ENCODE assay signal across 41 mouse cellular contexts in the genomic region with DNA sequence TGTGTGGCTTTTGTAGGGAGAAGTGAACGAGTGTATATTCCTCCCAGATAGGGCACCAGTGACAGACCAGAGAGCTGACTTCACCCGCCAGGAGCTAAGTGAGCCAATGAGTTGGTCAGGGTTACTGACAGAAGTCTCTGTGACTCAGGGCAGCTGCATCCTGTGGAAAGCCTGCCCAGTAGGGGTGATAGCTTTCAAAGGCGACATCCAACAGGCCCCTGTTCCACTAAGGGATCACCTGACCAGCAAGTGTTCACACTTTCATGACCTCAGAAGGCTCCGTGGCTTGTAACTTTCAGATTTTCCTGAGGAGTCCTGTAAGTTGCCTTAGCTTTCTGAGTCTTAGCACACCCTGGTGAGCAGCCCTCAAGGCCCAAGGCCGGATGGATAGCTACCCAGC. TPM values are rescaled to one million over a fixed set of nuclear protein-coding genes. Genes with fewer than 3 reads are reported as not detected.
"Had no signal": no experiment of that assay in that cellular context is flagged by ENCODE, and none has a peak within 500 bp of the region (broad histone marks: within the 10 kb centered on the region; RNA-seq: fewer than 3 reads in every experiment).

No protein-coding gene starts in this region.

- H3K9ac ChIP-seq: limb, embryonic 12.5 days; limb, embryonic 13.5 days; limb, embryonic 15.5 days; liver, embryonic 12.5 days; liver, embryonic 13.5 days; liver, embryonic 14.5 days; liver, embryonic 15.5 days; liver, postnatal 0 days; lung, embryonic 14.5 days; lung, embryonic 15.5 days; midbrain, embryonic 12.5 days; midbrain, embryonic 13.5 days; midbrain, embryonic 15.5 days; neural tube, embryonic 12.5 days had no signal

- DNase-seq: left cerebral cortex, postnatal 4 days; liver; liver, embryonic 13.5 days; liver, postnatal 0 days; lung, adult 18-20 months; lung, adult 2 months; lung, embryonic 14.5 days; lung, postnatal 10 days; lung, postnatal 14 days; lung, postnatal 36 days; lung, postnatal 4 days; midbrain, embryonic 14.5 days had no signal

- H3K9me3 ChIP-seq: limb, embryonic 10.5 days; limb, embryonic 12.5 days; limb, embryonic 13.5 days; liver, embryonic 13.5 days; liver, embryonic 15.5 days; lung, embryonic 15.5 days; midbrain, embryonic 10.5 days; midbrain, embryonic 12.5 days; midbrain, embryonic 13.5 days; neural tube, embryonic 12.5 days had no signal

- H3K4me1 ChIP-seq: limb, embryonic 10.5 days; limb, embryonic 12.5 days; limb, embryonic 13.5 days; liver, embryonic 12.5 days; liver, embryonic 13.5 days; liver, embryonic 15.5 days; midbrain, embryonic 12.5 days; midbrain, embryonic 13.5 days; neural tube, embryonic 12.5 days had no signal

- H3K27me3 ChIP-seq: limb, embryonic 12.5 days; limb, embryonic 13.5 days; limb, embryonic 15.5 days; liver, embryonic 12.5 days; liver, embryonic 13.5 days; liver, embryonic 15.5 days; lung, embryonic 15.5 days; midbrain, embryonic 12.5 days; midbrain, embryonic 13.5 days; midbrain, embryonic 15.5 days; neural tube, embryonic 12.5 days had no signal

- H3K4me2 ChIP-seq: limb, embryonic 12.5 days; limb, embryonic 13.5 days; limb, embryonic 15.5 days; liver, embryonic 11.5 days; liver, embryonic 12.5 days; liver, embryonic 13.5 days; liver, embryonic 15.5 days; lung, embryonic 14.5 days; lung, embryonic 15.5 days; midbrain, embryonic 11.5 days; midbrain, embryonic 12.5 days; midbrain, embryonic 13.5 days; midbrain, embryonic 15.5 days; neural tube, embryonic 12.5 days had no signal

- H3K27ac ChIP-seq: limb, embryonic 10.5 days; limb, embryonic 12.5 days; limb, embryonic 13.5 days; limb, embryonic 15.5 days; liver, embryonic 12.5 days; liver, embryonic 13.5 days; liver, embryonic 14.5 days; liver, embryonic 15.5 days; lung, embryonic 15.5 days; macrophage; midbrain, embryonic 10.5 days; midbrain, embryonic 12.5 days; midbrain, embryonic 13.5 days; midbrain, embryonic 15.5 days; neural tube, embryonic 12.5 days had no signal

- H3K36me3 ChIP-seq: limb, embryonic 10.5 days; limb, embryonic 12.5 days; limb, embryonic 13.5 days; limb, embryonic 15.5 days; lung, embryonic 15.5 days; midbrain, embryonic 10.5 days; midbrain, embryonic 12.5 days; midbrain, embryonic 13.5 days; midbrain, embryonic 15.5 days; neural tube, embryonic 12.5 days had no signal

- ATAC-seq: liver, embryonic 12.5 days; liver, postnatal 0 days; lung, postnatal 0 days; midbrain, embryonic 13.5 days; midbrain, embryonic 15.5 days; midbrain, embryonic 16.5 days had no signal

- H3K4me3 ChIP-seq: limb, embryonic 10.5 days; limb, embryonic 12.5 days; limb, embryonic 13.5 days; limb, embryonic 15.5 days; liver, embryonic 12.5 days; liver, embryonic 13.5 days; liver, embryonic 15.5 days; lung, embryonic 15.5 days; megakaryocyte, embryonic 14.5 days; midbrain, embryonic 10.5 days; midbrain, embryonic 12.5 days; midbrain, embryonic 13.5 days; midbrain, embryonic 15.5 days; myocyte; neural tube, embryonic 12.5 days had no signal

RNA-seq across cellular contexts. Expression of a gene that starts 23.4 kb away (rescaled TPM):
- total RNA-seq: left cerebral cortex, postnatal 14 days; left cerebral cortex, postnatal 25 days; left cerebral cortex, postnatal 36 days; left cerebral cortex, postnatal 4 days had no signal
- polyA plus RNA-seq: myocyte had no signal

RNA-seq across cellular contexts. Expression of a gene that starts 47.7 kb away (rescaled TPM):
- total RNA-seq: megakaryocyte progenitor cell, adult 5-6 weeks; megakaryocyte, adult 5-6 weeks; megakaryocyte-erythroid progenitor cell, adult 5-6 weeks; monocyte, adult 5-6 weeks had no signal
- polyA plus RNA-seq: liver, postnatal 0 days; macrophage had no signal

RNA-seq across cellular contexts. Expression of a gene that starts 55.8 kb away (rescaled TPM):
- total RNA-seq: left cerebral cortex, postnatal 10 days; left cerebral cortex, postnatal 14 days; left cerebral cortex, postnatal 25 days; left cerebral cortex, postnatal 36 days; liver, adult 2 months had no signal
- polyA plus RNA-seq: liver, adult 2 months; liver, postnatal 0 days; myocyte had no signal
